Mouse (Mus musculus): ENCODE data around the gene Syt16. TPM values are rescaled to one million over a fixed set of nuclear protein-coding genes. Genes with fewer than 3 reads are reported as not detected.
A peak's percentile ranks its signal among the peaks of the same experiment; 100 is the strongest.

Gene Syt16
- polyA plus RNA-seq, 1 experiment from 2014 or later: 1.3 TPM

DNA sequence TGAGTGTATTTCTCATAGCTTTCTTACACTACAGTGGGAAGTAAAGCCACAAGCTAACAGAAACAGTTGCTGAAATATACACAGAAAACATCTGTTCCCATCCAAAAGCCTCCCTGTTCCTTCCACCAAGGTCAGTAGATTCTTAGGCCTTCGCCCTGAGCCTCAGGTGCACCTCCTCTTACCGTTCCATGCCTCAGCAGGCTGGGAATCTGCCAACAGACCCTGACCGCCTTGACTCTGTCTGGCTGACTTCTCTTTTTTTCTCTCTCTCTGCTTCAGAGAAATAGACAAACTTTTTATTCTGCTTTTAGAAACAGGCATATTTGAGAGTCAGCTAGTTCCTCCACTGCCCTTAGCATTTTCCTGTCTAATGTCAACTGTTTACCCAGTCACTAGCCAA lies 19.3 kb upstream of the Syt16 start:
- Histone ChIP-seq H3K4me2 (replicated peaks) (no peak overlapping the region), H3K4me1 (replicated peaks) (no peaks in the 10 kb centered on the region), H3K9ac (no peak overlapping the region), H3K27me3 (replicated peaks) (no peaks in the 10 kb centered on the region), H3K9me3 (no peaks in the 10 kb centered on the region), H3K4me3 (replicated peaks) (no peak overlapping the region), H3K36me3 (peaks cover 12% of the 10 kb centered on the region; the same call in 1 of the 2 replicates), H3K27ac (no peak overlapping the region)
- 90% methylated on average over 3 of the region's 3 CpGs for WGBS
- no peak for ATAC-seq

DNA sequence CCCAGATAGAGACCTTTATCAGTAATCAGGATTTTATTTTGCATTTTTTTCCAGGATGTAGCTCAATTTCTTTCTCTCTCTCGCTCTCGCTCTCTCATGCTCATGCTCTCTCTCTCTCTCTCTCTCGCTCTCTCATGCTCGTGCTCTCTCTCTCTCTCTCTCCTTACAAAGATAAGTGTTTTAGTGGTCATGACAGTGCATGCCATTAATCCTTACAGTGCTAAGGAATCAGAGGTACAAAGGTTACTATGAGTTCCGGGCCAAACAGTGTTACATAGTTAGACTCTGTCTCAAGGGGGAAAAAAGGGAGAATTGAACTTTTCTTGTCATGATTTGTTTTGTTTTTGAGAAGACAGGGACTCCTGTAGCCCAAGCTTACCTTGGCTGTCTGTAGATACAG lies 17.8 kb upstream of the Syt16 start:
- H3K27ac ChIP-seq: no peak overlapping the region
- peaks cover 12% of the 10 kb centered on the region; the same call in 1 of the 2 replicates for H3K36me3 ChIP-seq
- H3K4me1 ChIP-seq (replicated peaks): no peaks in the 10 kb centered on the region
- no peaks in the 10 kb centered on the region for H3K27me3 ChIP-seq (replicated peaks)
- 83% methylated on average over 5 of the region's 5 CpGs for WGBS
- H3K9ac ChIP-seq: no peak overlapping the region
- no peak; the same call in 1 of the 2 replicates for ATAC-seq
- H3K9me3 ChIP-seq: no peaks in the 10 kb centered on the region
- H3K4me2 ChIP-seq (replicated peaks): no peak overlapping the region
- no peak overlapping the region for H3K4me3 ChIP-seq (replicated peaks)

- H3K4me1 ChIP-seq (replicated peaks): no peaks in the 10 kb centered on the region
- no peak overlapping the region for H3K27ac ChIP-seq
- H3K9me3 ChIP-seq: no peaks in the 10 kb centered on the region
- 68% methylated on average over 14 of the region's 14 CpGs for WGBS
- no peaks in the 10 kb centered on the region for H3K27me3 ChIP-seq (replicated peaks)
- no peak overlapping the region for H3K4me2 ChIP-seq (replicated peaks)
- ATAC-seq: 0 out of 2 replicates have a peak, but pooled peaks have one; percentile 31
- H3K9ac ChIP-seq: no peak overlapping the region
- H3K4me3 ChIP-seq (replicated peaks): no peak overlapping the region
- peaks cover 12% of the 10 kb centered on the region; the same call in 1 of the 2 replicates for H3K36me3 ChIP-seq
Observed at GRCm38 (mm10) chr12:73982533-73982932, 14.9 kb upstream of the Syt16 start.

GRCm38 (mm10) chr12:73986299-73986698 lies 11.2 kb upstream of the Syt16 start:
- WGBS: 78% methylated on average over 7 of the region's 7 CpGs
- Histone ChIP-seq H3K27ac (no peak overlapping the region), H3K4me3 (replicated peaks) (no peak overlapping the region), H3K9me3 (no peaks in the 10 kb centered on the region), H3K27me3 (replicated peaks) (no peaks in the 10 kb centered on the region), H3K4me2 (replicated peaks) (no peak overlapping the region), H3K4me1 (replicated peaks) (no peaks in the 10 kb centered on the region), H3K36me3 (peaks cover 6% of the 10 kb centered on the region; the same call in 1 of the 2 replicates), H3K9ac (no peak overlapping the region)
- no peak for ATAC-seq

- H3K9me3 ChIP-seq: no peaks in the 10 kb centered on the region
- ATAC-seq: no peak
- no peaks in the 10 kb centered on the region; the same call in 1 of the 2 replicates for H3K36me3 ChIP-seq
- H3K27me3 ChIP-seq (replicated peaks): no peaks in the 10 kb centered on the region
- H3K9ac ChIP-seq: no peak overlapping the region
- H3K27ac ChIP-seq: no peak overlapping the region
- no peak overlapping the region for H3K4me2 ChIP-seq (replicated peaks)
- 88% methylated on average over 4 of the region's 4 CpGs for WGBS
- H3K4me1 ChIP-seq (replicated peaks): no peaks in the 10 kb centered on the region
- no peak overlapping the region for H3K4me3 ChIP-seq (replicated peaks)
Observed at GRCm38 (mm10) chr12:73988393-73989008, 9.0 kb upstream of the Syt16 start.

DNA sequence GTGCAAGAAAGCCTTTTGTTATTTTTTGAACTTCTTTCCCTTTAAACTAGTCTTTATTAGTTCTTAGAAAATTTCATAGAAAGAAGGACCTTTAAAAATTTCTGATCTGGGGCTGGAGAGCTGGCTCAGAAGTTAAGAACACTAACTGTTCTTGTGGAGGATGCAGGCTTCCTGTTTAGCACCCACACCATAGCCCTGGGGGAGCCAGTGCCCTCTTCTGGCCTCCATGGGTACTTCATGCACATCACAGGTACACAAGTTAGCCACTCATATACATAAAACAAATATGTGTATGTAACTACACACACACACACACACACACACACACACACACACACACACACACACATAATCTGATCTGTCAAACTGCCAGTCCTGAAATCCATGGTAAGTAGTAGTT lies 7.9 kb upstream of the Syt16 start:
- H3K4me2 ChIP-seq (replicated peaks): no peak overlapping the region

DNA sequence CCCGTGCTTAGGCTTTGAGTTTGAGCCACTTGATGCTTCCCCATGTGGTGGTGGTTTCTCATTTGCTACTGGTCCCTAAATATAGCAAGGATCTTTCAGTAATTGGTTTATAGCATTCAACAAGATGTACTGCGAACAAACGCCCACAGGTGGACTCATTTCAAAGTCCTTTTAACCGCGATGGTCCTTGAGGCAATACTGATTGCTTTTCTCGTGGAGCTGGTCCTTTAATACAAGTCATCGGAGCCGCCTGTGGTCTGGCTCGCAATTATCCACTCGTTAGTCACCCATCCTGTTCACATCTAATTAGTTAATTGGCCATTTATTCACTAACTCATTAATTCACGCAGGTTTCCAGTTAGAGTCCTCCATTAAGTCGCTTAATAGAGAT lies 560 bp upstream of the Syt16 start:
- Histone ChIP-seq H3K4me1 (replicated peaks) (no peaks in the 10 kb centered on the region), H3K36me3 (no peaks in the 10 kb centered on the region), H3K4me3 (replicated peaks) (no peak overlapping the region), H3K27me3 (replicated peaks) (peaks cover 18% of the 10 kb centered on the region), H3K4me2 (replicated peaks) (no peak overlapping the region; the same call in 1 of the 2 replicates), H3K27ac (no peak overlapping the region), H3K9me3 (no peaks in the 10 kb centered on the region), H3K9ac (no peak overlapping the region)
- no peak for ATAC-seq
- WGBS: 59% methylated on average over 12 of the region's 12 CpGs

More for the DNA sequence above, 7.9 kb upstream of the Syt16 start:
- no peaks in the 10 kb centered on the region for H3K27me3 ChIP-seq (replicated peaks)
- no peaks in the 10 kb centered on the region for H3K4me1 ChIP-seq (replicated peaks)
- no peak overlapping the region for H3K27ac ChIP-seq
- H3K36me3 ChIP-seq: no peaks in the 10 kb centered on the region; the same call in 1 of the 2 replicates
- no peak overlapping the region for H3K4me3 ChIP-seq (replicated peaks)
- H3K9ac ChIP-seq: no peak overlapping the region
- ATAC-seq: no peak
- no peaks in the 10 kb centered on the region for H3K9me3 ChIP-seq

DNA sequence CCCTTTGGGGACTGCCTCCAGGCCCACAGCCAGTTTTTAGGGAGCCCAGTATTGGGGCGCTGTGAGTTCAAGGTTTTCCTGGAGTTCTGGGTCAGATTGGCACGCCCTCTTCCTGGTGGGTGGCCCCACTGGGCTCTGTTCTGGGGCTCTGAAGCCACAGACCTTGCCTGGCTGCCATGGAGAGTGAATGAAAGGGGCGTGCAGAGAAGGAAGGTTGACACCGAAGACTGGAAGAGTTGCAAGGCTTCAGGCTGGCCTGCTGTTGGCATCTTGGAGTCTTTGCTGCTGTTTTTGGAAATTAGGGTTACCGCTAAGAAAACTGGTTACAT lies 631 bp downstream of the Syt16 start:
- Histone ChIP-seq H3K27me3 (replicated peaks) (peaks cover 18% of the 10 kb centered on the region), H3K4me1 (replicated peaks) (no peaks in the 10 kb centered on the region), H3K36me3 (no peaks in the 10 kb centered on the region), H3K4me2 (replicated peaks) (peak overlapping the region; percentile 95), H3K9me3 (no peaks in the 10 kb centered on the region), H3K4me3 (replicated peaks) (peak overlapping the region; percentile 53), H3K9ac (peak overlapping the region; percentile 47; the same call in 1 of the 2 replicates), H3K27ac (no peak overlapping the region)
- WGBS: 43% methylated on average over 5 of the region's 5 CpGs
- ATAC-seq: no peak

- Histone ChIP-seq H3K4me1 (replicated peaks) (no peaks in the 10 kb centered on the region), H3K4me3 (replicated peaks) (no peak overlapping the region), H3K9me3 (no peaks in the 10 kb centered on the region), H3K9ac (no peak overlapping the region), H3K27ac (no peak overlapping the region), H3K27me3 (replicated peaks) (peaks cover 8% of the 10 kb centered on the region), H3K4me2 (replicated peaks) (no peak overlapping the region), H3K36me3 (no peaks in the 10 kb centered on the region)
- 86% methylated on average over 9 of the region's 9 CpGs for WGBS
- ATAC-seq: no peak
Observed at GRCm38 (mm10) chr12:74002449-74002848, 5.0 kb downstream of the Syt16 start.

GRCm38 (mm10) chr12:74009448-74009911 lies 12.0 kb downstream of the Syt16 start:
- no peaks in the 10 kb centered on the region for H3K36me3 ChIP-seq
- H3K27ac ChIP-seq: no peak overlapping the region
- no peaks in the 10 kb centered on the region for H3K9me3 ChIP-seq
- H3K4me1 ChIP-seq (replicated peaks): no peaks in the 10 kb centered on the region
- 27% methylated on average over 8 of the region's 8 CpGs for whole genome bisulfite sequencing
- ATAC-seq: peak; percentile 36; the same call in 1 of the 2 replicates
- no peak overlapping the region for H3K4me3 ChIP-seq (replicated peaks)
- H3K9ac ChIP-seq: no peak overlapping the region
- no peaks in the 10 kb centered on the region for H3K27me3 ChIP-seq (replicated peaks)
- H3K4me2 ChIP-seq (replicated peaks): no peak overlapping the region

DNA sequence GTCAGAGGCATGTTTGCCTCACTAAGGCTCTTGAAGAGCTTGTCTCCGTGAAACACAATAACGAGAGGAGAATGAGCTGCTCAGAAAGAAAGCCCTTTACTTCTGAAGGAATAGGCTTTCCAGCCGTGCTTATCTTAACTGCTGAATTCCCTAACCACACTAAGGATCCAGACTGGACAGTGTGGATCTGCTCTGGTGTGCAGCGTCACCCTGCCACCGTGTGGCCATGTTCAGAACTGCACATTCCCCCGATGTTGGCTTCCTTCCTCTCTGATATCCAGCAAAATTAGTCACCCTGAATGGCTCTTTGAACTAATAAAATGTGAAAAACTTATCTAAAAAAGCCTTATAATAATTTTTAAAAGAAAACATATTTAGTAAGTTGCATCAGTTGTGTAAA lies 16.3 kb downstream of the Syt16 start:
- H3K27ac ChIP-seq: no peak overlapping the region
- H3K4me1 ChIP-seq (replicated peaks): no peaks in the 10 kb centered on the region
- under 1% methylated on average over 6 of the region's 6 CpGs for WGBS
- H3K36me3 ChIP-seq: no peaks in the 10 kb centered on the region
- ATAC-seq: peak; percentile 86
- peak overlapping the region; percentile 28; the same call in 1 of the 2 replicates for H3K4me2 ChIP-seq (replicated peaks)
- H3K9ac ChIP-seq: no peak overlapping the region
- no peaks in the 10 kb centered on the region for H3K27me3 ChIP-seq (replicated peaks)
- no peaks in the 10 kb centered on the region for H3K9me3 ChIP-seq
- H3K4me3 ChIP-seq (replicated peaks): no peak overlapping the region

- no peaks in the 10 kb centered on the region for H3K27me3 ChIP-seq (replicated peaks)
- no peaks in the 10 kb centered on the region for H3K9me3 ChIP-seq
- WGBS: 58% methylated on average over 7 of the region's 7 CpGs
- H3K27ac ChIP-seq: no peak overlapping the region
- ATAC-seq: no peak
- H3K36me3 ChIP-seq: no peaks in the 10 kb centered on the region
- H3K4me3 ChIP-seq (replicated peaks): no peak overlapping the region
- no peak overlapping the region for H3K9ac ChIP-seq
- no peak overlapping the region for H3K4me2 ChIP-seq (replicated peaks)
- no peaks in the 10 kb centered on the region for H3K4me1 ChIP-seq (replicated peaks)
Observed at GRCm38 (mm10) chr12:74014739-74015270, 17.3 kb downstream of the Syt16 start.

DNA sequence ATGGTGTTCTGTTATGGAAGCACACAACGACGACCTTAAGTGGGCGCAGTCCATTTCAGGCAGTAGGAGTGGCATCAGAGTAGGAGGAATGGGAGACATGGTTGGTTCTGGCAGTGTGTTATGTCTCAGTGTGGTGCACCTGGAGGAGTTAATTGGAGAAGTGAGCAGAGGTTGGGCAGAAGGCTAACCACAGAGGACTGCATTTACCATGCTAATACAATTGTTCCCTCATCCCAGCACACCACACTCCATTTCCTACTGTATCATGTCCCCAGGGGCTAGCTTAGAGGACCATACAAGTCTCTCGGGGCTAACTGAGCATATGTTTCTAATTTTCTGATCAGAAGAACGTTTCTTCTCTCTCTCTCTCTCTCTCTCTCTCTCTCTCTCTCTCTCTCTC lies 18.0 kb downstream of the Syt16 start:
- no peaks in the 10 kb centered on the region for H3K9me3 ChIP-seq
- H3K36me3 ChIP-seq: no peaks in the 10 kb centered on the region
- whole genome bisulfite sequencing: 80% methylated on average over 5 of the region's 5 CpGs
- H3K27me3 ChIP-seq (replicated peaks): no peaks in the 10 kb centered on the region
- no peak for ATAC-seq
- no peak overlapping the region for H3K4me2 ChIP-seq (replicated peaks)
- H3K4me3 ChIP-seq (replicated peaks): no peak overlapping the region
- no peaks in the 10 kb centered on the region for H3K4me1 ChIP-seq (replicated peaks)
- H3K9ac ChIP-seq: no peak overlapping the region
- no peak overlapping the region for H3K27ac ChIP-seq
